Mouse (Mus musculus) brown adipose tissue, adult 24 weeks (tissue): ENCODE results near the gene Sertad3. TPM values are rescaled to one million over a fixed set of nuclear protein-coding genes. Genes with fewer than 3 reads are reported as not detected.

ENCODE experiments used
- H3K27ac ChIP-seq: fragments of 200-500 bp; replicated peaks from 2 replicates; pipeline ENCODE4 v1.5.1; 2012; ENCODE audit warnings: low read depth, mild to moderate bottlenecking, low read length
- H3K4me1 ChIP-seq: fragments of 200-500 bp; 2 replicates; pipeline ENCODE4 v1.6.1; 2012; ENCODE audit warnings: low read length, mixed read lengths; ENCODE audit not compliant: control insufficient read depth, insufficient read depth, insufficient read length
- H3K4me3 ChIP-seq: fragments of 200-500 bp; 2 replicates; pipeline ENCODE4 v1.5.1; 2012; ENCODE audit warnings: low read depth, mild to moderate bottlenecking, low read length, moderate library complexity; ENCODE audit not compliant: insufficient read depth
- polyA plus RNA-seq: library from polyadenylated mRNA; stranded (reverse); fragments of >200 nt; gene quantifications from 2 replicates; pipeline ENCODE4 v1.2.4, GENCODE M21; 2012; ENCODE audit not compliant: missing spikeins, insufficient read depth, insufficient read length

Sertad3 gene
- polyA plus RNA-seq, 1 experiment: 4.2 TPM

GRCm38 (mm10) chr7:27451359-27451758 is 22.2 kb upstream of the Sertad3 start:
- H3K4me3 ChIP-seq: no peak overlapping the region
- H3K27ac ChIP-seq: no peak overlapping the region
- H3K4me1 ChIP-seq: peaks cover 3% of the 10 kb centered on the region; the same call in 1 of the 2 replicates

- Histone ChIP-seq H3K4me3 (no peak overlapping the region), H3K27ac (no peak overlapping the region), H3K4me1 (peaks cover 3% of the 10 kb centered on the region; the same call in 1 of the 2 replicates)
These were observed 21.3 kb upstream of the Sertad3 start for GRCm38 (mm10) chr7:27452206-27452770.

GRCm38 (mm10) chr7:27454461-27455121 is 19.0 kb upstream of the Sertad3 start:
- Histone ChIP-seq H3K27ac (no peak overlapping the region), H3K4me1 (no peaks in the 10 kb centered on the region), H3K4me3 (no peak overlapping the region)

- Histone ChIP-seq H3K4me3 (no peak overlapping the region), H3K4me1 (no peaks in the 10 kb centered on the region), H3K27ac (no peak overlapping the region)
These were observed 18.3 kb upstream of the Sertad3 start for GRCm38 (mm10) chr7:27455273-27455672.

GRCm38 (mm10) chr7:27458614-27459013 is 15.0 kb upstream of the Sertad3 start:
- no peak overlapping the region for H3K27ac ChIP-seq
- no peaks in the 10 kb centered on the region for H3K4me1 ChIP-seq

GRCm38 (mm10) chr7:27459640-27460039 is 13.9 kb upstream of the Sertad3 start:
- H3K4me3 ChIP-seq: no peak overlapping the region
- no peaks in the 10 kb centered on the region for H3K4me1 ChIP-seq
- no peak overlapping the region for H3K27ac ChIP-seq

More at GRCm38 (mm10) chr7:27458614-27459013, 15.0 kb upstream of the Sertad3 start:
- no peak overlapping the region for H3K4me3 ChIP-seq

- no peak overlapping the region for H3K4me3 ChIP-seq
- H3K4me1 ChIP-seq: no peaks in the 10 kb centered on the region
- no peak overlapping the region for H3K27ac ChIP-seq
These were observed 13.1 kb upstream of the Sertad3 start for GRCm38 (mm10) chr7:27460477-27460876.

GRCm38 (mm10) chr7:27467648-27468047 is 5.9 kb upstream of the Sertad3 start:
- H3K4me3 ChIP-seq: no peak overlapping the region
- no peaks in the 10 kb centered on the region for H3K4me1 ChIP-seq
- no peak overlapping the region for H3K27ac ChIP-seq

GRCm38 (mm10) chr7:27471390-27472120 is 2.0 kb upstream of the Sertad3 start:
- Histone ChIP-seq H3K4me1 (no peaks in the 10 kb centered on the region; the same call in 1 of the 2 replicates), H3K27ac (no peak overlapping the region), H3K4me3 (no peak overlapping the region)

GRCm38 (mm10) chr7:27472596-27472995 is 972 bp upstream of the Sertad3 start:
- H3K4me3 ChIP-seq: peak overlapping the region; percentile 57
- peak overlapping the region; percentile 60 for H3K27ac ChIP-seq
- H3K4me1 ChIP-seq: no peaks in the 10 kb centered on the region; the same call in 1 of the 2 replicates

- H3K4me1 ChIP-seq: no peaks in the 10 kb centered on the region; the same call in 1 of the 2 replicates
- H3K27ac ChIP-seq: peak overlapping the region; percentile 76
- peak overlapping the region; percentile 84 for H3K4me3 ChIP-seq
These were observed 394 bp downstream of the Sertad3 start for GRCm38 (mm10) chr7:27473835-27474489.

GRCm38 (mm10) chr7:27474490-27474954 is 954 bp downstream of the Sertad3 start:
- Histone ChIP-seq H3K27ac (peak overlapping the region; percentile 76), H3K4me1 (no peaks in the 10 kb centered on the region; the same call in 1 of the 2 replicates), H3K4me3 (peak overlapping the region; percentile 84)

- Histone ChIP-seq H3K27ac (no peak overlapping the region), H3K4me3 (no peak overlapping the region), H3K4me1 (no peaks in the 10 kb centered on the region; the same call in 1 of the 2 replicates)
These were observed 2.0 kb downstream of the Sertad3 start for GRCm38 (mm10) chr7:27475596-27475995.

GRCm38 (mm10) chr7:27476098-27476635 is 2.6 kb downstream of the Sertad3 start:
- H3K27ac ChIP-seq: no peak overlapping the region
- H3K4me3 ChIP-seq: no peak overlapping the region
- no peaks in the 10 kb centered on the region; the same call in 1 of the 2 replicates for H3K4me1 ChIP-seq

GRCm38 (mm10) chr7:27478561-27478960 is 5.0 kb downstream of the Sertad3 start:
- Histone ChIP-seq H3K4me3 (no peak overlapping the region), H3K4me1 (no peaks in the 10 kb centered on the region; the same call in 1 of the 2 replicates), H3K27ac (no peak overlapping the region)
